Mouse (Mus musculus) lung, adult 2 months (tissue): ENCODE measurements around the gene Pqlc2.

ENCODE experiments used
- CTCF ChIP-seq: fragments of 200-500 bp; IDR thresholded peaks from 2 replicates; pipeline ENCODE4 v1.5.1; 2011; ENCODE audit warnings: mild to moderate bottlenecking, low read length, control low read depth; ENCODE audit not compliant: insufficient read depth
- POLR2A ChIP-seq: fragments of 200-500 bp; IDR thresholded peaks from 2 replicates; pipeline ENCODE4 v1.6.1; 2011; ENCODE audit warnings: low read depth, mild to moderate bottlenecking, control low read depth, low read length, borderline replicate concordance; ENCODE audit errors: extremely low read depth

DNA sequence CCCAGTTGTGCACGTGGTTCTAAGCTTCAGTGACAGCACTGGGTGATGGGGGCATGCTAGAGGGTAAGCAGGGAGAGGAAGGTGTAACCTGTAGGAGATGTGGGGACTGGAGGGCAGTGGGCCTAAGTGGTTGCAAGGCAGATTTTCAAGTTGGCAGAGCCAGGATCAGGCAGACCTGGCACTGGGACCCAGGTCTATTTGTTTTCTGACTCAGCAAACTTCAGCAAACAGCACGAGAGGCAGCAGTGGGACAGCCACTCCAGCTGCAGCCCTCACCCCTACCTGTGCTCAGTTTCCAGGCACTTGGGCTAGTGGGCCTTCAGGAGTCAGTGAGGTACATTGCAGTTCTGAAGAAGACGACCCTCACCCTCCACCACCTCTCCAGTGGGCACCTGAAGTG is 46.7 kb upstream of the Pqlc2 start:
- TF ChIP-seq CTCF, result no peak
- no peak for TF ChIP-seq POLR2A
